Mouse (Mus musculus) small intestine, adult 2 months (tissue): Measurements from ENCODE around the gene Emd.

Experiments
- CTCF ChIP-seq: fragments of 200-500 bp; IDR thresholded peaks from 2 replicates; pipeline ENCODE4 v1.5.1; 2012; ENCODE audit warnings: low read depth, mild to moderate bottlenecking, control low read depth, inconsistent platforms, low read length, moderate library complexity, mixed read lengths; ENCODE audit not compliant: insufficient replicate concordance, insufficient read length; ENCODE audit errors: extremely low read depth
- POLR2A ChIP-seq: fragments of 200-500 bp; IDR thresholded peaks from 2 replicates; pipeline ENCODE4 v1.6.1; 2012; ENCODE audit warnings: low read depth, mild to moderate bottlenecking, control low read depth, inconsistent platforms, low read length, moderate library complexity

GRCm38 (mm10) chrX:74282395-74283091 is 28.1 kb downstream of the Emd start:
- TF ChIP-seq POLR2A (peak; percentile 46; the same call in 1 of the 2 replicates), CTCF (no peak)
